Mouse (Mus musculus) megakaryocyte, embryonic 14.5 days (primary cell): ENCODE data around the gene Kdm6b.

Experiments used
- FLI1 ChIP-seq: IDR thresholded peaks from 2 replicates; pipeline ENCODE4 v1.6.1; 2012; ENCODE audit warnings: low read length, inconsistent platforms, mixed read lengths
- GATA1 ChIP-seq: IDR thresholded peaks from 3 replicates; pipeline ENCODE4 v1.6.1; 2012; ENCODE audit warnings: mixed read lengths, low read length, inconsistent platforms, borderline replicate concordance

GRCm38 (mm10) chr11:69422842-69423241 is 9.4 kb upstream of the Kdm6b start:
- no peak for TF ChIP-seq GATA1
- no peak for TF ChIP-seq FLI1
